Mouse (Mus musculus) liver, adult 2 months (tissue): ENCODE measurements around the gene Usp24. TPM values are rescaled to one million over a fixed set of nuclear protein-coding genes. Genes with fewer than 3 reads are reported as not detected.

Experiments used
- DNase-seq: peaks from one replicate; pipeline ENCODE4 v3.0.0-alpha.2; 2011; ENCODE audit warnings: low read depth, low spot score; ENCODE audit errors: extremely low read depth
- H3K27ac ChIP-seq: fragments of 200-500 bp; replicated peaks from 2 replicates; pipeline ENCODE4 v1.5.1; 2012; ENCODE audit warnings: low read depth, mild to moderate bottlenecking, control low read depth, inconsistent platforms, low read length; ENCODE audit not compliant: insufficient read depth
- H3K27me3 ChIP-seq: fragments of 200-500 bp; 2 replicates; pipeline ENCODE4 v1.6.1; 2012; ENCODE audit warnings: mild to moderate bottlenecking, moderate library complexity, low read length, inconsistent platforms; ENCODE audit not compliant: control insufficient read depth, insufficient read depth
- H3K36me3 ChIP-seq: fragments of 200-500 bp; 2 replicates; pipeline ENCODE4 v1.6.1; 2012; ENCODE audit warnings: low read length, inconsistent platforms; ENCODE audit not compliant: control insufficient read depth, insufficient read depth
- H3K4me1 ChIP-seq: fragments of 200-500 bp; 2 replicates; pipeline ENCODE4 v1.6.1; 2011; ENCODE audit warnings: low read length; ENCODE audit not compliant: control insufficient read depth, insufficient read depth
- H3K4me3 ChIP-seq: fragments of 200-500 bp; 2 replicates; pipeline ENCODE4 v1.5.1; 2011; ENCODE audit warnings: low read depth, mild to moderate bottlenecking, control low read depth, low read length, moderate library complexity; ENCODE audit not compliant: insufficient read depth
- H3K79me2 ChIP-seq: fragments of 200-500 bp; 2 replicates; pipeline ENCODE4 v1.6.1; 2012; ENCODE audit warnings: inconsistent platforms, mild to moderate bottlenecking, low read length, moderate library complexity; ENCODE audit not compliant: control insufficient read depth, insufficient read depth
- H3K9ac ChIP-seq: fragments of 200-500 bp; 2 replicates; pipeline ENCODE4 v1.6.1; 2012; ENCODE audit warnings: low read depth, mild to moderate bottlenecking, control low read depth, inconsistent platforms, low read length
- CTCF ChIP-seq: fragments of 200-500 bp; IDR thresholded peaks from 2 replicates; pipeline ENCODE4 v1.5.1; 2011; ENCODE audit warnings: low read depth, low read length, control low read depth
- POLR2A ChIP-seq: fragments of 200-500 bp; IDR thresholded peaks from 2 replicates; pipeline ENCODE4 v1.6.1; 2011; ENCODE audit warnings: low read length, control low read depth; ENCODE audit not compliant: insufficient read depth; ENCODE audit errors: extremely low read depth
- WGBS: fragments of 180-500 bp; shearing (Covaris S2); methylation state at CpG from one replicate; pipeline ENCODE4 v1.1.7; 2018; 5-methylcytosine and 5-hydroxymethylcytosine counted together
- polyA plus RNA-seq: library from polyadenylated mRNA; depleted of rRNA; stranded (reverse); fragments of >200 nt; gene quantifications from 2 replicates; pipeline ENCODE4 v1.2.3, GENCODE M21; 2012
- total RNA-seq: library from RNA; depleted of rRNA; stranded (reverse); fragments of >200 nt; gene quantifications from 2 replicates; pipeline ENCODE4 v1.2.3, GENCODE M21; 2014

The Usp24 gene
- total and polyA plus RNA-seq, 2 experiments = 8.1 to 28.8 TPM

- Histone ChIP-seq H3K27ac (no peak overlapping the region), H3K4me1 (no peaks in the 10 kb centered on the region), H3K36me3 (no peaks in the 10 kb centered on the region), H3K4me3 (no peak overlapping the region), H3K9ac (no peak overlapping the region), H3K79me2 (no peaks in the 10 kb centered on the region), H3K27me3 (no peaks in the 10 kb centered on the region)
- no peak for DNase-seq
- TF ChIP-seq POLR2A (no peak), CTCF (no peak)
- 69% methylated on average over 4 of the region's 4 CpGs for WGBS
Measured at GRCm38 (mm10) chr4:106286958-106287743, 28.9 kb upstream of the Usp24 start.

- Histone ChIP-seq H3K27me3 (no peaks in the 10 kb centered on the region), H3K79me2 (no peaks in the 10 kb centered on the region), H3K9ac (no peak overlapping the region), H3K27ac (no peak overlapping the region), H3K36me3 (no peaks in the 10 kb centered on the region), H3K4me3 (no peak overlapping the region), H3K4me1 (no peaks in the 10 kb centered on the region)
- 92% methylated on average over 2 of the region's 2 CpGs for WGBS
- TF ChIP-seq POLR2A = no peak
- no peak for TF ChIP-seq CTCF
- no peak for DNase-seq
Measured at GRCm38 (mm10) chr4:106290201-106290600, 25.8 kb upstream of the Usp24 start.

GRCm38 (mm10) chr4:106292823-106293222 is 23.2 kb upstream of the Usp24 start:
- no peaks in the 10 kb centered on the region for H3K27me3 ChIP-seq
- H3K27ac ChIP-seq = no peak overlapping the region
- TF ChIP-seq POLR2A (no peak), CTCF (no peak)
- no peak for DNase-seq
- no peaks in the 10 kb centered on the region for H3K79me2 ChIP-seq
- no peaks in the 10 kb centered on the region for H3K36me3 ChIP-seq
- no peaks in the 10 kb centered on the region for H3K4me1 ChIP-seq
- no peak overlapping the region for H3K4me3 ChIP-seq
- WGBS = 63% methylated on average over 4 of the region's 4 CpGs
- no peak overlapping the region for H3K9ac ChIP-seq

- no peak overlapping the region for H3K27ac ChIP-seq
Measured at GRCm38 (mm10) chr4:106293378-106294090, 22.5 kb upstream of the Usp24 start.

GRCm38 (mm10) chr4:106295696-106296095 is 20.3 kb upstream of the Usp24 start:
- TF ChIP-seq CTCF (no peak), POLR2A (no peak)
- WGBS = 71% methylated on average over 4 of the region's 4 CpGs

More at GRCm38 (mm10) chr4:106293378-106294090, 22.5 kb upstream of the Usp24 start:
- no peaks in the 10 kb centered on the region for H3K36me3 ChIP-seq
- no peaks in the 10 kb centered on the region for H3K27me3 ChIP-seq
- 75% methylated on average over 6 of the region's 6 CpGs for WGBS
- TF ChIP-seq CTCF = no peak
- TF ChIP-seq POLR2A = no peak
- no peak for DNase-seq
- H3K9ac ChIP-seq = no peak overlapping the region
- H3K4me3 ChIP-seq = no peak overlapping the region
- H3K79me2 ChIP-seq = no peaks in the 10 kb centered on the region
- H3K4me1 ChIP-seq = no peaks in the 10 kb centered on the region

More at GRCm38 (mm10) chr4:106295696-106296095, 20.3 kb upstream of the Usp24 start:
- Histone ChIP-seq H3K4me1 (no peaks in the 10 kb centered on the region), H3K36me3 (no peaks in the 10 kb centered on the region), H3K4me3 (no peak overlapping the region), H3K9ac (no peak overlapping the region), H3K79me2 (no peaks in the 10 kb centered on the region), H3K27me3 (no peaks in the 10 kb centered on the region), H3K27ac (no peak overlapping the region)
- no peak for DNase-seq
